Comparison of ENCODE assay signal across 13 mouse cellular contexts in the genomic region with DNA sequence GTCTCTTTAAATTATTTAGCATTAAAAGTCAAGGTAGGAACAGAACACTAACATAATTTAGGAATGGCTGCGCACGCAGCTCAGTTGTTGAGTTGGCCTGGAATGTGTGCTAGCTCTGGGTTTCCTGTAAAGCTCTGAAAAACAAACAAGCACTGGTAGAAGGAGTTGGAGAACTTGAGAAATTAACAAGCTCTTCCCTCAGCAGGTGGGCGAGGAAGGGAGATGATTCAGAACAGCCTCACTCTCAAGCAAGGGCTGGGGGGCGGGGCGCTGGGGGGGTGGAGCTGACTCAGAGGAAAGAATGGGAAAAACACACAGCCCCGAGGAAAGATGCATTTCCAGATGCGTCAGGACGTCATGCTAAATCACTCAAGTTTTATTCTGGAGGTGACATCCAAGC. TPM values are rescaled to one million over a fixed set of nuclear protein-coding genes. Genes with fewer than 3 reads are reported as not detected.
DNase-seq lines count a peak whose midpoint lies in the region; ATAC-seq lines count a peak whose summit lies in the region.
"Had no signal": no experiment of that assay in that cellular context is flagged by ENCODE, and none has a peak within 500 bp of the region (broad histone marks: within the 10 kb centered on the region; RNA-seq: fewer than 3 reads in every experiment).

No protein-coding gene starts in this region.

- WGBS in kidney, embryonic 14.5 days = 25% methylated on average over 8 of the region's 8 CpGs
- 28% methylated on average over 8 of the region's 8 CpGs for WGBS in limb, embryonic 11.5 days

- peak; percentile 20; the same call in 1 of the 2 replicates for ATAC-seq in kidney, embryonic 14.5 days (ENCODE audit: low FRiP score, low TSS enrichment)
- peak; percentile 51; the same call in 1 of the 2 replicates for ATAC-seq in limb, embryonic 11.5 days (ENCODE audit: insufficient number of reproducible peaks, low FRiP score, low TSS enrichment, low read depth)
- no peak for ATAC-seq in megakaryocyte progenitor cell, adult 5-6 weeks (replicated peaks; ENCODE audit: poor library complexity)
- ATAC-seq: intestine, embryonic 16.5 days had no signal

- H3K27ac ChIP-seq in kidney, embryonic 14.5 days (ENCODE audit: low read depth, low read length) = no peak overlapping the region; the same call in 1 of the 2 replicates
- H3K27ac ChIP-seq in limb, embryonic 11.5 days (replicated peaks; ENCODE audit: low read depth, low read length) = no peak overlapping the region

- H3K4me3 ChIP-seq in kidney, embryonic 14.5 days (ENCODE audit: low read length) = no peak overlapping the region
- H3K4me3 ChIP-seq in limb, embryonic 11.5 days (ENCODE audit: low read depth, low read length) = no peak overlapping the region

- no peak overlapping the region for H3K4me2 ChIP-seq in kidney, embryonic 14.5 days (replicated peaks; ENCODE audit: low read depth, low read length)
- no peak overlapping the region for H3K4me2 ChIP-seq in limb, embryonic 11.5 days (ENCODE audit: low read depth, severe bottlenecking)

- no peaks in the 10 kb centered on the region for H3K27me3 ChIP-seq in kidney, embryonic 14.5 days (ENCODE audit: control insufficient read depth, insufficient read depth, low read length)
- H3K27me3 ChIP-seq in limb, embryonic 11.5 days (ENCODE audit: control insufficient read depth, insufficient read depth, low read length) = no peaks in the 10 kb centered on the region

- H3K4me1 ChIP-seq in kidney, embryonic 14.5 days (ENCODE audit: control insufficient read depth, insufficient read depth, low read length) = peaks cover 3% of the 10 kb centered on the region; the same call in 1 of the 2 replicates
- H3K4me1 ChIP-seq in limb, embryonic 11.5 days (ENCODE audit: control insufficient read depth, insufficient read depth, low read length) = no peaks in the 10 kb centered on the region

- DNase-seq in kidney, postnatal 25 days = no peak
- DNase-seq in ES-CJ7 (ENCODE audit: low read depth, low spot score) (peak; percentile 71), ZHBTc4 (ENCODE audit: low read depth, low spot score) (peak; percentile 87)
- peak; percentile 34 for DNase-seq in limb, embryonic 11.5 days (ENCODE audit: low spot score)
- DNase-seq in cerebellum, postnatal 14 days = no peak
- no peak for DNase-seq in thymus, postnatal 4 days
- DNase-seq: gastrocnemius, postnatal 14 days; thymus, postnatal 14 days had no signal

- H3K9ac ChIP-seq in kidney, embryonic 14.5 days (ENCODE audit: low read depth, low read length) = no peak overlapping the region
- H3K9ac ChIP-seq in limb, embryonic 11.5 days (ENCODE audit: low read length) = no peak overlapping the region

- no peaks in the 10 kb centered on the region for H3K36me3 ChIP-seq in kidney, embryonic 14.5 days (ENCODE audit: control insufficient read depth, insufficient read depth, low read length)
- H3K36me3 ChIP-seq in limb, embryonic 11.5 days (ENCODE audit: control insufficient read depth, insufficient read depth, low read length) = no peaks in the 10 kb centered on the region
- H3K36me3 ChIP-seq: G1E had no signal

- no peaks in the 10 kb centered on the region; the same call in 1 of the 2 replicates for H3K9me3 ChIP-seq in kidney, embryonic 14.5 days (ENCODE audit: control insufficient read depth, low read length)
- H3K9me3 ChIP-seq in limb, embryonic 11.5 days (ENCODE audit: control insufficient read depth, low read length) = no peaks in the 10 kb centered on the region
- H3K9me3 ChIP-seq: G1E had no signal

RNA-seq across cellular contexts. Expression of a gene that starts 8.4 kb away (rescaled TPM):
- polyA plus RNA-seq in kidney, embryonic 14.5 days (2014; fragmentation: Nextera tagmentation; extraction: Ambion mirVana) = not detected in 2 replicates
- not detected in 2 replicates for polyA plus RNA-seq in limb, embryonic 11.5 days (2014; fragmentation: Nextera tagmentation; extraction: Ambion mirVana)
- not detected in 2 replicates for total RNA-seq in megakaryocyte progenitor cell, adult 5-6 weeks (2015)
- total RNA-seq in megakaryocyte progenitor cell, adult 5-6 weeks (2017) = not detected in 2 replicates
- total RNA-seq: G1E; gastrocnemius, postnatal 14 days; left cerebral cortex, postnatal 10 days had no signal
- polyA plus RNA-seq: G1E; intestine, embryonic 16.5 days had no signal

RNA-seq across cellular contexts. Expression of a gene that starts 32.4 kb away (rescaled TPM):
- polyA plus RNA-seq in kidney, embryonic 14.5 days (2014; fragmentation: Nextera tagmentation; extraction: Ambion mirVana) = 9.4 and 10.0 TPM in 2 replicates
- 10.4 and 11.9 TPM in 2 replicates for polyA plus RNA-seq in limb, embryonic 11.5 days (2014; fragmentation: Nextera tagmentation; extraction: Ambion mirVana)
- total RNA-seq in megakaryocyte progenitor cell, adult 5-6 weeks (2015) = not detected in 2 replicates
- not detected in 2 replicates for total RNA-seq in megakaryocyte progenitor cell, adult 5-6 weeks (2017)

RNA-seq across cellular contexts. Expression of a gene that starts 43.7 kb away (rescaled TPM):
- 10.5 and 11.4 TPM in 2 replicates for polyA plus RNA-seq in kidney, embryonic 14.5 days (2014; fragmentation: Nextera tagmentation; extraction: Ambion mirVana)
- 11.7 and 13.8 TPM in 2 replicates for polyA plus RNA-seq in limb, embryonic 11.5 days (2014; fragmentation: Nextera tagmentation; extraction: Ambion mirVana)
- not detected in 2 replicates for total RNA-seq in megakaryocyte progenitor cell, adult 5-6 weeks (2015)
- total RNA-seq in megakaryocyte progenitor cell, adult 5-6 weeks (2017) = 0.14 TPM in 1 of 2 replicates, not detected in the other

RNA-seq across cellular contexts. Expression of a gene that starts 49.9 kb away (rescaled TPM):
- 58.7 and 74.9 TPM in 2 replicates for polyA plus RNA-seq in kidney, embryonic 14.5 days (2014; fragmentation: Nextera tagmentation; extraction: Ambion mirVana)
- polyA plus RNA-seq in limb, embryonic 11.5 days (2014; fragmentation: Nextera tagmentation; extraction: Ambion mirVana) = 45.3 and 46.3 TPM in 2 replicates
- 62.3 and 96.1 TPM in 2 replicates for total RNA-seq in megakaryocyte progenitor cell, adult 5-6 weeks (2015)
- 41.4 and 57.9 TPM in 2 replicates for total RNA-seq in megakaryocyte progenitor cell, adult 5-6 weeks (2017)

Comparison
In these comparisons a context has a peak if more than half of its experiments do, and no peak if none do; other contexts are left out.
1. DNase-seq: peak in ES-CJ7 (single experiment), ZHBTc4 (single experiment) and limb, embryonic 11.5 days (single experiment); none in kidney, postnatal 25 days (0 of 2), cerebellum, postnatal 14 days (0 of 2) and thymus, postnatal 4 days (single experiment).